Mouse (Mus musculus) cortical plate, adult 2 months (tissue): Measurements from ENCODE around the gene Csrp2.

Experiments used
- CTCF ChIP-seq: fragments of 200-500 bp; IDR thresholded peaks from 2 replicates; pipeline ENCODE4 v1.5.1; 2011; ENCODE audit warnings: mild to moderate bottlenecking, control low read depth, low read length; ENCODE audit not compliant: insufficient read depth; ENCODE audit errors: extremely low read depth
- POLR2A ChIP-seq: fragments of 200-500 bp; IDR thresholded peaks from 2 replicates; pipeline ENCODE4 v1.6.1; 2011; ENCODE audit warnings: mild to moderate bottlenecking, low read length, control low read depth; ENCODE audit not compliant: insufficient read depth; ENCODE audit errors: extremely low read depth

GRCm38 (mm10) chr10:110933584-110933983 lies 14.0 kb downstream of the Csrp2 start:
- no peak for TF ChIP-seq CTCF
- no peak for TF ChIP-seq POLR2A
